Mouse (Mus musculus) lung, embryonic 16.5 days (tissue): ENCODE measurements at regions not wholly inside any gene's neighbourhood (a gene's known extent, or its start where the extent isn't known, plus 50 kb on each side); places are given as distances from the start of the nearest gene placed in this dataset.

Experiments used
- ATAC-seq: fragments of 200-750 bp; cut with Nextera tagmentation; 2 replicates; pipeline ENCODE4 v1.8.0; 2017; ENCODE audit warnings: low read depth, mild to moderate bottlenecking, moderate library complexity
- H3K27ac ChIP-seq: fragments of 300-500 bp; sonication (generic); 2 replicates; pipeline ENCODE4 v1.5.1; 2014; ENCODE audit warnings: mild to moderate bottlenecking, control low read depth, low read length
- H3K27me3 ChIP-seq: fragments of 300-500 bp; sonication (generic); 2 replicates; pipeline ENCODE4 v1.6.1; 2014; ENCODE audit warnings: low read depth, low read length, mixed read lengths; ENCODE audit not compliant: control insufficient read depth, insufficient read depth
- H3K36me3 ChIP-seq: fragments of 300-500 bp; sonication (generic); 2 replicates; pipeline ENCODE4 v1.6.1; 2014; ENCODE audit warnings: low read length; ENCODE audit not compliant: control insufficient read depth, insufficient read depth
- H3K4me1 ChIP-seq: fragments of 300-500 bp; sonication (generic); replicated peaks from 2 replicates; pipeline ENCODE4 v1.6.1; 2014; ENCODE audit warnings: low read length, mixed read lengths; ENCODE audit not compliant: control insufficient read depth, insufficient read depth
- H3K4me2 ChIP-seq: fragments of 300-500 bp; sonication (generic); 2 replicates; pipeline ENCODE4 v1.6.1; 2014; ENCODE audit warnings: low read depth, low read length, control low read depth
- H3K4me3 ChIP-seq: fragments of 300-500 bp; sonication (generic); 2 replicates; pipeline ENCODE4 v1.5.1; 2014; ENCODE audit warnings: mild to moderate bottlenecking, low read length, control low read depth
- H3K9ac ChIP-seq: fragments of 300-500 bp; sonication (generic); 2 replicates; pipeline ENCODE4 v1.6.1; 2014; ENCODE audit warnings: low read length, control low read depth
- H3K9me3 ChIP-seq: fragments of 300-500 bp; sonication (generic); 2 replicates; pipeline ENCODE4 v1.6.1; 2016; ENCODE audit warnings: low read length; ENCODE audit not compliant: control insufficient read depth
- WGBS: fragments of 180-500 bp; shearing (Covaris S2); extraction: QIAGEN DNeasy Blood & Tissue Kit; methylation state at CpG from one replicate; pipeline ENCODE4 v1.1.7; 2014; 5-methylcytosine and 5-hydroxymethylcytosine counted together

- ATAC-seq = no peak
- Histone ChIP-seq H3K4me1 (no peaks in the 10 kb centered on the region), H3K9ac (no peak overlapping the region), H3K4me2 (no peak overlapping the region), H3K4me3 (no peak overlapping the region), H3K27me3 (no peaks in the 10 kb centered on the region), H3K9me3 (no peaks in the 10 kb centered on the region), H3K36me3 (no peaks in the 10 kb centered on the region), H3K27ac (no peak overlapping the region)
- 65% methylated on average over 15 of the region's 15 CpGs for WGBS
These were observed 70.3 kb downstream of the Matn1 start for GRCm38 (mm10) chr4:131014301-131015081.

DNA sequence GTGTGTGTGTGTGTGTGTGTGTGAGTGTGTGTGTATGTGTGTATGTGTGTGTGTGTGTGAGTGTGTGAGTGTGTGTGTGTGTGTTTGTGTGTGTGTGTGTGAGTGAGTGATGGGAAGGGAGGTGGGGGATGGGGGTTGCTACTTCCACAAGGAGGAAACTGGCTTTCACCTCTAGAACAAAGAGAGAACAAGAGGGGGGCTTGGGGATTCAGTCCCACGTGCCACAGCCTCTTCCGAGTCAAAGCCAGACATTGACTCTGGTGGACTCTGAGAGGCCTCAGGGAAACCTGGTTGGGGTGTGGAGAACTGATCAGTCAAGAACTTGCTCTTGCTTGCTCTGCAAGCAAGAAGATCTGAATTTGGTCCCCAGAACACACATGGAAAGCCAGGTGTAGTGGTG, 71.0 kb downstream of the Matn1 start:
- 52% methylated on average over 2 of the region's 2 CpGs for WGBS
- Histone ChIP-seq H3K36me3 (no peaks in the 10 kb centered on the region), H3K27ac (no peak overlapping the region), H3K4me2 (no peak overlapping the region), H3K27me3 (no peaks in the 10 kb centered on the region), H3K9me3 (no peaks in the 10 kb centered on the region), H3K4me3 (no peak overlapping the region), H3K4me1 (no peaks in the 10 kb centered on the region), H3K9ac (no peak overlapping the region)
- ATAC-seq = no peak

DNA sequence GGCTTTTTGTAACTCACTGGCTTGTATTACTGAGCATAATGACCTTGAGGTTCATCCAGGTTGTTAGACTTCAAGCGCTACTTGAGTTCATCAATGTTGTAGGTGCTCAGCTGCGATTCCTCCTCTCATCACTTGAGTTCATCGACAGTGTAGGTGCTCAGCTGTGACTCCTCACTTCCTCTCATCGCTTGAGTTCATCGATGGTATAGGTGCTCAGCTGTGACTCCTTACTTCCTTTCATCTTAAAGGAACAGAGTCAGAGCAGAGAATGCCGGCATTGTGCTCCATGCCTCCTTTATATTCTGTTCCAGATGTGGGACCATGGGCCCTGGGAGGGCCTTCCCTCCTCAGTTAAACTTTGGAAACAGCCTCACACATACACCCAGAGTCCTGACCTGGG, 79.4 kb downstream of the Matn1 start:
- 35% methylated on average over 6 of the region's 6 CpGs for WGBS
- no peaks in the 10 kb centered on the region for H3K9me3 ChIP-seq
- H3K9ac ChIP-seq = no peak overlapping the region
- H3K27ac ChIP-seq = no peak overlapping the region
- no peak overlapping the region for H3K4me3 ChIP-seq
- no peak overlapping the region for H3K4me2 ChIP-seq
- ATAC-seq = no peak
- H3K36me3 ChIP-seq = no peaks in the 10 kb centered on the region
- no peaks in the 10 kb centered on the region for H3K4me1 ChIP-seq
- no peaks in the 10 kb centered on the region for H3K27me3 ChIP-seq

DNA sequence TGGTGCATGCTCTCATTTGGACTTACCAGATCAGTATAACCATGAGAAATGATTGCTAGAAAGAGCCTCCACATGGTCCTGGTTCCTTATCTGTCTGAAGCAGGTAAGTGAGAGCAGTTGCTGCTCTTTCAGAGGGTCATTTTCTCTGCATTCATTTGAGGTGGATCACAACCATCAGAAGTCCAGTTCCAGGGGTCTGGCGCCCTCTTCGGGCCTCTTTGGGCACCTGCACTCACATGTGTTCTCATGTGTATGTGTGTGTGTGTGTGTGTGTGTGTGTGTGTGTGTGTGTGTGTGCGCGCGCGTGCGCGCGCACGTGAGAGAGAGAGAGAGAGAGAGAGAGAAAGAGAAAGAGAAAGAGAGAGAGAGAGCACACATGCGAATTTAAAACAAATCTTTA, 92.1 kb downstream of the Matn1 start:
- no peaks in the 10 kb centered on the region for H3K4me1 ChIP-seq

DNA sequence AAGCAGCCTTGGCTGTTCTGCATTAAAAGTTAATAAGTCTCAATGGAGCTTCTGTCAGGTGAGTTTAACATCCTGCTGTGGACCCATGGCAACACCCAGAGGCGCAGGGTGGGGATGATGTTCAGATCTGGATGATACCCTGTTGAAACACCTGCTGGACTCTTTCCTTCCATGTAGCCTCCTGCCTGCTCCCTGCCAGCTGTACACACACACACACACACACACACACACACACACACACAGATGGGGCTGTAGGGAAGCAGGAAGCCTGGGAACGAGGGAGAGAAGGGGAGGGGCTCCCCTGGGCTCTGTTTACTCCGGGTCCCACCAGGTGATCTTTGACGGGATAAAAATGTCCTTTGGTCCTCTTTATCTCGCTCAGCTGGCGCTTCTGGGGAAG, 93.0 kb downstream of the Matn1 start:
- no peak overlapping the region for H3K4me2 ChIP-seq
- no peaks in the 10 kb centered on the region for H3K4me1 ChIP-seq
- no peak overlapping the region for H3K4me3 ChIP-seq
- no peak overlapping the region for H3K9ac ChIP-seq
- WGBS = 8% methylated on average over 6 of the region's 6 CpGs
- H3K27ac ChIP-seq = no peak overlapping the region
- ATAC-seq = no peak
- no peaks in the 10 kb centered on the region for H3K36me3 ChIP-seq
- H3K9me3 ChIP-seq = no peaks in the 10 kb centered on the region
- no peaks in the 10 kb centered on the region for H3K27me3 ChIP-seq

More for the DNA sequence above, 92.1 kb downstream of the Matn1 start:
- no peak overlapping the region for H3K9ac ChIP-seq
- no peaks in the 10 kb centered on the region for H3K27me3 ChIP-seq
- no peaks in the 10 kb centered on the region for H3K36me3 ChIP-seq
- WGBS = 76% methylated on average over 6 of the region's 11 CpGs
- no peak overlapping the region for H3K4me3 ChIP-seq
- no peak for ATAC-seq
- no peak overlapping the region for H3K27ac ChIP-seq
- H3K9me3 ChIP-seq = no peaks in the 10 kb centered on the region
- no peak overlapping the region for H3K4me2 ChIP-seq

- Histone ChIP-seq H3K9ac (no peak overlapping the region), H3K27ac (no peak overlapping the region), H3K36me3 (no peaks in the 10 kb centered on the region), H3K4me2 (no peak overlapping the region), H3K27me3 (no peaks in the 10 kb centered on the region), H3K4me3 (no peak overlapping the region), H3K4me1 (no peaks in the 10 kb centered on the region), H3K9me3 (no peaks in the 10 kb centered on the region)
- no peak for ATAC-seq
- WGBS = 66% methylated on average over 3 of the region's 3 CpGs
These were observed 95.5 kb downstream of the Matn1 start for GRCm38 (mm10) chr4:131039686-131040085.

GRCm38 (mm10) chr4:131041210-131041609, 97.0 kb downstream of the Matn1 start:
- H3K4me1 ChIP-seq = no peaks in the 10 kb centered on the region
- H3K4me3 ChIP-seq = no peak overlapping the region
- no peaks in the 10 kb centered on the region for H3K27me3 ChIP-seq
- no peaks in the 10 kb centered on the region for H3K36me3 ChIP-seq
- WGBS = 39% methylated on average over 2 of the region's 2 CpGs
- no peak overlapping the region for H3K27ac ChIP-seq
- no peak for ATAC-seq
- H3K9me3 ChIP-seq = no peaks in the 10 kb centered on the region
- H3K9ac ChIP-seq = no peak overlapping the region
- no peak overlapping the region for H3K4me2 ChIP-seq

- no peaks in the 10 kb centered on the region for H3K4me1 ChIP-seq
- no peak for ATAC-seq
- H3K36me3 ChIP-seq = no peaks in the 10 kb centered on the region
- no peak overlapping the region for H3K4me2 ChIP-seq
- no peaks in the 10 kb centered on the region for H3K9me3 ChIP-seq
- H3K4me3 ChIP-seq = no peak overlapping the region
- no peaks in the 10 kb centered on the region for H3K27me3 ChIP-seq
- no peak overlapping the region for H3K9ac ChIP-seq
- WGBS = 34% methylated on average over 8 of the region's 8 CpGs
- no peak overlapping the region for H3K27ac ChIP-seq
These were observed 101.9 kb downstream of the Matn1 start for GRCm38 (mm10) chr4:131046101-131046500.

DNA sequence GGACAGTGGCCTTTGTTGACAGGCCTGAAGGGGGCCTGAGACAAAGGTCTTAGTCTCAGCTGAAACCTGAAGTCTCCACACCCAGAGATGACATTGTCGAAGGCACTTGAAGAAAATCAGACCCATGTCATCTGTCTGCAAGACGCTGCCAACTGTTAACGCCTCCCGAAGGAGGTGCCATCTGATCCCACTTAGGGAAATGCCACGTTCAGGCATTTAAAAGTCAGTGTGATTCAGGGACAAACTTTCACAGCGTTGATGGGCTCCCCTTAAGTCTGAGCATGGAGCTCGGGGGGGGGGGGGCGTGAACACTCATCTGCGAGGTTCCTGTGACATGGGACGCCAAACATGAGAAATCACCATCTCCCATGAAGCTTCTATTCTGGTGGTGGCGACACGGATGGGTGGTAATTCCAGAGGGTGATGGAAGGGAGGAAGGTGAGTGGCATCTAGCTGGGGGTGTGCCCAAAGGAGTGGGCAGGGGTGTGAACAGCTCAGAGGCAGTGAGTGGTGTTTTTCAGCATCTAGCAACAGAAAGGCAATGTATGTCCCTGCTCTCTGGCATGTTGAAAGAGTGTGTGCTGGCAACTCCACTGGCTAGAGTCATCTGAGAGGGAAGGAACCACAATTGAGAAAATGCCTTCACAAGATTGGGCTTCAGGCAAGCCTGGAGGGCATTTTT, 102.9 kb downstream of the Matn1 start:
- Histone ChIP-seq H3K9ac (no peak overlapping the region), H3K9me3 (no peaks in the 10 kb centered on the region), H3K27me3 (no peaks in the 10 kb centered on the region), H3K27ac (no peak overlapping the region), H3K36me3 (no peaks in the 10 kb centered on the region), H3K4me3 (no peak overlapping the region), H3K4me1 (no peaks in the 10 kb centered on the region), H3K4me2 (no peak overlapping the region)
- WGBS = 34% methylated on average over 12 of the region's 12 CpGs
- no peak for ATAC-seq
